Mouse (Mus musculus): Measurements from ENCODE around the gene Prcc.
"Not testable (repeated sequence)": the region's sequence is repeated elsewhere in the genome, so short reads cannot be mapped to it uniquely, and the experiment has no call there.

Prcc gene

GRCm38 (mm10) chr3:87906601-87906980 lies 21.2 kb upstream of the Prcc start:
- in situ Hi-C loops (cut with MboI; ENCODE audit: low sequenced_read_pairs), result no loop called here

DNA sequence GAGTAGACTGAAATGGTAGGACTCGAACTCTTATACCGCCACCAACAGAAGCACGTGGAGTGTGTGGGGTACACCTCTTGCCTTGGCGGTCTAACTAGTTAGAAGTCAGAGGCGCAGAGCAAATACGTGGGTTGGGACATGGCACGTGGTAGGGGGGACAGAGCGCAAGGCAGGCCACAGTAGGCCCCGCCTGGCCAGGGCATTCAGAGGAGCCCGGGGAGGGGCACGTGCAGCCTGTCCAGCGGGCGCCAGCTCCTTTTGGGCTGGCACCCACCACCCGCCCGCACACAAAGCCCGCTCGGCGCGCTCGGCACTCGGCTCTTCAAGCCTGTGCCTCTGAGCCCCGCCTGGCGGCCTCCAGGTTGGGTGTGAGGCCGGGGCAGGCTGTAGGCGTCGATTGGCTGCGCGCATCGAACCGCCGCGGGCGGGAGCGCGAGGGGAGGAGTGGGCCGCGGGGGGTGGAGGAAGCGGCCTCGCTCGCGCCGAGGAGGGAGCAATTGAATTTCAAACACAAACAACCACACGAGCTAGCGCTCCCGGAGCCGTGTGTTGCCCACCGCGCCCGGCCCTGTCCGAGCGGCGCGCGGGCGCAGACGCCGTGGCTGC lies 20.6 kb upstream of the Prcc start, which contains the start of gene Hdgf:
Gene Hdgf (plus strand): TSS at position 442 of the 606 bp plus-strand sequence.
- in situ Hi-C loops (cut with MboI; ENCODE audit: low sequenced_read_pairs), result no loop called here

DNA sequence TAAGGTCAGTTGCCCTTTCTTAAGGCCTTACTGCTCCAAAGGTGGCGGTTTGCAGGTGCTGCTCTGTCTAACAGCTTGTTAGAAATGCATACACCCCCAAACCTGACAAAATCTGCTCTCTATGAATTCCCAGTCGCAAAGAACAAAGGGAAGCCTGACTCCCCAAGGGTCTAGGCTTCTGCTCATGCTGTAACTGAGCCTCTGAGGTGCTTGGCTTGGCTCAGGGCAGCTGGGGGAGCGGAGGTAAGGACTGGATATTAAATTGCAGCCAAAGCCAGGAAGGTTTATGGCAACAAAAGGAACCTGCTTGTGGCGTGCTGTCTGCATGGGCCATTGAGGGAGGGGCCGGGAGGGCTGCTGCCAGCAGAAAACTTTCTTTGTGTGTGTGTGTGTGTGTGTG lies 18.4 kb upstream of the Prcc start:
- in situ Hi-C loops (cut with MboI; ENCODE audit: low sequenced_read_pairs), result no loop called here

- in situ Hi-C loops (cut with MboI; ENCODE audit: low sequenced_read_pairs), result not testable (repeated sequence)
Observed at GRCm38 (mm10) chr3:87901959-87902358, 16.6 kb upstream of the Prcc start.

DNA sequence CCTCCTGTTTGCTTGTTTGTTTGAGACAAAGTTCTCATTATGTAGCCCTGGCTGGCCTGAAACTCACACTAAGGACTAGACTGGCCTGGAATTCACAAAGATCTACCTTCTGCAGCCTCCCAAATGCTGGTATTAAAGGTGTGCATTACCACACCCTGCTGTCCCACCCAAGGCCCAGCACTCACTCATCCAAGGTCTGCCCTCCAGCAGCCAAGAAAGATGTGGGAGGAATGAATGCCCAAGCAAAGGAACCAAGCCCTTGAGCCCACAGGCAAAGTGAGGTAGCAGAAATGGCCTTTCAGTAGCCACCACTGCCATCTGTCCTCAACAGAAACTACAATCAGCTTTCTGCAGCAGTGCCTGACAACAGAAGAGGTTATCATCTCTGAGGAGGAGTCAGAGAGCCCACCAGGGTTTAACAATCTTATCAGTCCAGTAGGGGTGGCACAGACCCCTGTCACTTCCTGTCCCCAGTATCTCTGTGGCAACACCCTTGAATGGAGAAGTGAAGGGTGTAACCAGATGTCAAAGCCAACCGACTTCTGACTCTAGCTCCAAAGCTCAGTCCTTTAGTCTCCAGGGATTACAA lies 15.7 kb upstream of the Prcc start:
- in situ Hi-C loops (cut with MboI; ENCODE audit: low sequenced_read_pairs), result no loop called here

- in situ Hi-C loops (cut with MboI; ENCODE audit: low sequenced_read_pairs), result no loop called here
Observed at GRCm38 (mm10) chr3:87899776-87900175, 14.4 kb upstream of the Prcc start.

- in situ Hi-C loops (cut with MboI; ENCODE audit: low sequenced_read_pairs), result no loop called here
Observed at GRCm38 (mm10) chr3:87899266-87899665, 13.9 kb upstream of the Prcc start.

DNA sequence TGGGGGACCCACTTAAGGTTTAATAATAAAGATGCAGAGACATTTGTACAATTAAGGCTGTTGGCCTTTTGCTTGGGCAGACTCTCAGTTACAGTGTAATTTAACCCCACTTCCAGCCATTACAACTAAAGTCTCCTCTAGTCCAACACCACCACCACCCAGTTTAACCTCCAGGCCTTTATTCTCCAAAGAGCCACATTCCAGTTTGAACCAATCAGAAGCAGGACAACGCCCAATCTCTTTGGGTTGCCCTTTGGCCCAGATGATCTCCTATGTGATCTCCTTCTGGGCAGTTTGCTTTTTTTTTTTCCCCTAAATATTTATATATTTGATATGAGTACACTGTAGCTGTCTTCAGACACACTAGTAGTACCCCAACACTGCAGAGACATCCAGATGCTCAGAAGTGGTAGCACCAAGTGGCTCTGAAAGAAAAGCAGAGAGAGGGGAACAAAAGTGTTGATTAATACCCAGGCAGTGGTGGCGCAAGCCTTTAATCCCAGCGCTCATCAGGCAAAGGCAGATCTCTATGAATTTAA lies 8.0 kb upstream of the Prcc start:
- in situ Hi-C loops (cut with MboI; ENCODE audit: low sequenced_read_pairs), result no loop called here

- in situ Hi-C loops (cut with MboI; ENCODE audit: low sequenced_read_pairs), result no loop called here
Observed at GRCm38 (mm10) chr3:87891481-87891880, 6.1 kb upstream of the Prcc start.

- in situ Hi-C loops (cut with MboI; ENCODE audit: low sequenced_read_pairs), result not testable (repeated sequence)
Observed at GRCm38 (mm10) chr3:87887400-87887799, 2.0 kb upstream of the Prcc start.

DNA sequence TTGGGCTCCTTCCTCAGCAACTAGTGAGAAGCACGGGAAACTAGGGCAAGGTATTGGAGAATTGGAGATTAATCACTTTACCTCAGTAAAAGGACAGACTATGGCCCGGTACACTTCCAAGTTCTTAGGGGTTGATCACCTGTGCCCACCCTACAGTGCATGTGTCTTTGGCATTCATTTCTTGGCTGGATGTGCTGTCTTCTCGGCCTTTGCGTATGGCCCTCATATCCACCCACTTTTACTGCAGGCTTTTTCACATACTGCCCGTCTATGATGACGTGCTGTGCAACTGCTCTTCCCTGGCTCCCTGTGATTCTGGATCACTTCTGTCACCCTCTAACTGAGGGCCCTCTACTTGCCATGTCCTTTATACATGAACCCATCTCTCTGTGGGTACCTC lies 1.0 kb upstream of the Prcc start:
- in situ Hi-C loops (cut with MboI; ENCODE audit: low sequenced_read_pairs), result no loop called here

DNA sequence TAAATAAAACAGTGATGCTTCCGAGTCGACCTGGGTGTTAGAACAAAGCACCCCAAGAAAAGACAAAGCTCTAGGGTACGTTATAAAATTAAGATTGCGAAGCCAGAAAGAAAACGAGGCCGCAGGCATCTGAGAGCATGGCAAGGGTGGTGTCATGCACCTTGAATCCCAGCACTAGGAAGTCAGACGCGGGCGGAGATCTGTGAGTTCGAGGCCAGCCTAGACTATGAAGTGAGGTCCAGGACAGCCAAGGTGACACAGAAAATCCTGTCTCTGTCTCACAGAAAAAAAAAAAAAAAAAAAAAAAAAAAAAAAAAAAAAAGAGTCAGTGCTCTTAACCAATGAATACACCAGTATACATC lies 577 bp upstream of the Prcc start:
- in situ Hi-C loops (cut with MboI; ENCODE audit: low sequenced_read_pairs), result no loop called here

DNA sequence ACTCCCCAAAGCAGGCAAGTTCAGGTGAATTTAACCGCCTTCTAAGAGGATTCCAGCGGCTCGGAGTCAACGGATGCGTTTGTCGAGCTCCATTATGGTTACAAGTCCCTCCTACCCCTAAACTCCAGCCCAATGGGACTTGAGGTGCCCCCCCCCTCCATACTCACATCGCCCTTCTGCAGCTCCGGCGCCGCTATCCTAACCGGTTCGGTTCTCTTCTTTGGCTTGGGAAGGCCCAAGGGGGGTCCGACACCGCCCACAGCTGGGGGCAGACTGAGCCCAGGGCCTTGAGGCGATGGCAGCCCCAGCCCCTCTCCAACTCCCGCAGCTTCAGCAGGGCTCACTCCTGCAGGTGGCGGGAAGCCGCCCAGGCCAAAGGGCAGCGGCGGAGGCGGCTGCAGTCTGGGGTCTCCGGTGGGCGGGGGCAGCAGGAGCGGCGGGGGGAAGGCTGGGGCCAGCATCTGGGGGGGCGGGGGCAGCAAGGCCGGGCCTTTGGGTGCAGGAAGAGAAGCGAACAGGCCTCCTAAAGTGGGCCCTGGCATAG lies 628 bp downstream of the Prcc start:
- in situ Hi-C loops (cut with MboI; ENCODE audit: low sequenced_read_pairs), result no loop called here

- in situ Hi-C loops (cut with MboI; ENCODE audit: low sequenced_read_pairs), result no loop called here
Observed at GRCm38 (mm10) chr3:87884291-87884690, 1.1 kb downstream of the Prcc start.

GRCm38 (mm10) chr3:87877730-87878129 lies 7.7 kb downstream of the Prcc start:
- in situ Hi-C loops (cut with MboI; ENCODE audit: low sequenced_read_pairs), result no loop called here

GRCm38 (mm10) chr3:87864111-87864510 lies 21.3 kb downstream of the Prcc start:
- in situ Hi-C loops (cut with MboI; ENCODE audit: low sequenced_read_pairs), result not testable (repeated sequence)

- in situ Hi-C loops (cut with MboI; ENCODE audit: low sequenced_read_pairs), result no loop called here
Observed at GRCm38 (mm10) chr3:87859813-87860212, 25.6 kb downstream of the Prcc start.

DNA sequence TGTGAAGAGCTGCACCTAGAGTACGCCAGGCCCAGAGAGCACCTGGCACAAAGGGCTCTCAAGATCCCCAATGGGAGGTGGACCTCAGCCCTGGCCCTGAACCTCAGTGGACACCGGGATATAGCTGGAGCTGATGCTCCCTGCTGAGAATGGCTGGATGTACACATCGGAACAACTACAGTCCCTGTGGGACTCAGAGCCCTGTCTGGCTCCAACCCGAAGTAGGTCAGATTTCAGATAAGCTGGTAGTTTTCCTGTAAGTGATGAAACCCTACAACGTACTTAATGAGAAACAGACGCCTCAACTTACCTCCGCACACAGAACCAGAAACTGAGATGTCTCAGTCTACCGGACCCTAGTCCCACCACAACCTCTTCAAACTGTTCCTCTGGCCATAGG lies 27.7 kb downstream of the Prcc start:
- in situ Hi-C loops (cut with MboI; ENCODE audit: low sequenced_read_pairs), result no loop called here

GRCm38 (mm10) chr3:87855936-87856335 lies 29.5 kb downstream of the Prcc start:
- in situ Hi-C loops (cut with MboI; ENCODE audit: low sequenced_read_pairs), result no loop called here

GRCm38 (mm10) chr3:87854795-87855568 lies 30.4 kb downstream of the Prcc start:
- in situ Hi-C loops (cut with MboI; ENCODE audit: low sequenced_read_pairs), result no loop called here

DNA sequence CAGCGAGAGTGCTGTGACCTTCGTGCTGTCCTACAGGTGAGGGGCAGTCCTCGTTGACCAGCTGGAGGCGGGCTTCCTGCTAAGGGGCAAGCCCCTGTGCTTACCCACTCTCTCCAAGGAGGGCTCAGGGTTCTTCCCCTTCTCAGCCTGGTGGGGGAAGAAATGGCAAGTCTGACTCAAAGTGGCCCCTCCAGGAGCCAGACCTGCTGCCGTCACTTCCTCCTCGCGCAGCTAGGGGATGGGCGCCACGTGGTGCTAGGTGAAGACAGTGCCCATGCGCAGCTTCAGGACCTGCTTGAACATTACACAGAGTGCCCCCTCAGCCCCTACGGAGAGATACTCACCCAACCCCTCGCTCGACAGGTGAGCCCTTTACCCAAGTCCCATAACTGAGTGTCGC lies 36.3 kb downstream of the Prcc start:
- in situ Hi-C loops (cut with MboI; ENCODE audit: low sequenced_read_pairs), result no loop called here

DNA sequence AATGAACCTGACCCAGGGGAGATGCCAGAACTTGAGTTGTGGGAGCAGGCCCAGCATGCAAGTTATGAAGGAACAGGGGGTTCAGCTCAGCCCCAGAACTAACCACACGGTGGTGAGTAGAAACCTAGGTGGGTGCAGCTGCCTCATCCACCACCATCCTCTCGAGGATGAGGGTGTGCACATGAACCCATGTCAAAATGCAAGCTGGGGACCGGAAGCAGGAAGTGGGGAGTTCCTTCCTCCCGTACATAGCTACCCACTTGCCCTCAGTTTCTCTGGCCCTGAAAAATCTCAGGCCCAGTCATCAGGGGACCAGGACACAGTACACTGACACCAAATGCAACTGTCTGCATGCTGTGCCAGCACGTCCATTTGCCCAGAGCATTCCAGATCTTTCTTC lies 37.7 kb downstream of the Prcc start:
- in situ Hi-C loops (cut with MboI; ENCODE audit: low sequenced_read_pairs), result no loop called here

Data from CH12F3 (cell line).